ENCODE assay signal across 29 mouse cellular contexts in genomic region chr13:56249593-56250341, GRCm38 (mm10). TPM values are rescaled to one million over a fixed set of nuclear protein-coding genes. Genes with fewer than 3 reads are reported as not detected.
DNase-seq lines count a peak whose midpoint lies in the region; ATAC-seq and TF ChIP-seq lines count a peak whose summit lies in the region.
"Had no signal": no experiment of that assay in that cellular context is flagged by ENCODE, and none has a peak within 500 bp of the region (broad histone marks: within the 10 kb centered on the region; RNA-seq: fewer than 3 reads in every experiment).

No protein-coding gene starts in this region.

- H3K9me3 ChIP-seq in heart, embryonic 11.5 days (replicated peaks; ENCODE audit: control insufficient read depth, low read length), result no peaks in the 10 kb centered on the region
- no peaks in the 10 kb centered on the region for H3K9me3 ChIP-seq in midbrain, embryonic 12.5 days
- no peaks in the 10 kb centered on the region for H3K9me3 ChIP-seq in midbrain, postnatal 0 days (ENCODE audit: low read length)
- 0 out of 2 replicates have a peak, but pooled peaks cover 5% of the 10 kb centered on the region for H3K9me3 ChIP-seq in embryonic facial prominence, embryonic 14.5 days (ENCODE audit: control insufficient read depth, low read length)
- H3K9me3 ChIP-seq: embryonic facial prominence, embryonic 12.5 days; intestine, embryonic 15.5 days; kidney, embryonic 15.5 days had no signal

- ATAC-seq in heart, embryonic 11.5 days (replicated peaks; ENCODE audit: insufficient number of reproducible peaks, low FRiP score, low TSS enrichment), result no peak
- ATAC-seq in midbrain, embryonic 12.5 days (ENCODE audit: low FRiP score, low read depth), result no peak
- ATAC-seq in midbrain, postnatal 0 days (ENCODE audit: low FRiP score), result no peak
- ATAC-seq in embryonic facial prominence, embryonic 14.5 days (ENCODE audit: low read depth), result no peak
- ATAC-seq: intestine, embryonic 15.5 days had no signal

- H3K27ac ChIP-seq in heart, embryonic 11.5 days (ENCODE audit: low read depth, low read length), result no peak overlapping the region
- H3K27ac ChIP-seq in midbrain, embryonic 12.5 days (replicated peaks), result peak overlapping the region; percentile 47
- H3K27ac ChIP-seq in midbrain, postnatal 0 days (ENCODE audit: low read depth, low read length), result no peak overlapping the region
- H3K27ac ChIP-seq in embryonic facial prominence, embryonic 14.5 days (replicated peaks; ENCODE audit: low read depth, low read length), result no peak overlapping the region
- H3K27ac ChIP-seq: embryonic facial prominence, embryonic 12.5 days; heart, adult 2 months; intestine, embryonic 15.5 days; kidney, embryonic 15.5 days; left cerebral cortex, adult 2 months had no signal

- H3K9ac ChIP-seq in heart, embryonic 11.5 days (ENCODE audit: low read depth, low read length), result no peak overlapping the region
- no peak overlapping the region for H3K9ac ChIP-seq in midbrain, embryonic 12.5 days (replicated peaks)
- no peak overlapping the region for H3K9ac ChIP-seq in midbrain, postnatal 0 days (replicated peaks; ENCODE audit: low read length, poor library complexity, severe bottlenecking)
- H3K9ac ChIP-seq in embryonic facial prominence, embryonic 14.5 days (ENCODE audit: low read depth, low read length), result no peak overlapping the region
- H3K9ac ChIP-seq: embryonic facial prominence, embryonic 12.5 days; intestine, embryonic 15.5 days; kidney, embryonic 15.5 days had no signal

- peak; percentile 44 for DNase-seq in heart, adult 11 months
- no peak for DNase-seq in midbrain, postnatal 0 days (ENCODE audit: low spot score)
- peak; percentile 51 for DNase-seq in embryonic facial prominence, embryonic 14.5 days (ENCODE audit: low spot score)
- no peak for DNase-seq in urinary bladder, postnatal 10 days (ENCODE audit: low spot score)
- no peak for DNase-seq in heart, adult 8-10 months (ENCODE audit: low spot score)
- DNase-seq: adrenal gland, postnatal 25 days; cerebellum, adult 11-12 months; cerebellum, postnatal 25 days; gastrocnemius, postnatal 14 days; heart, adult 2 months; kidney, postnatal 4 days; layer of hippocampus, adult 9-11 months; left cerebral cortex, postnatal 4 days; lung, adult 18-20 months; lung, postnatal 14 days; right cerebral cortex, postnatal 4 days; thymus, adult 2 months had no signal

- no peaks in the 10 kb centered on the region for H3K4me1 ChIP-seq in heart, embryonic 11.5 days (ENCODE audit: control insufficient read depth, insufficient read depth, low read length)
- H3K4me1 ChIP-seq in midbrain, embryonic 12.5 days, result peaks cover 48% of the 10 kb centered on the region
- H3K4me1 ChIP-seq in midbrain, postnatal 0 days (ENCODE audit: insufficient read depth, low read length), result no peaks in the 10 kb centered on the region
- H3K4me1 ChIP-seq in embryonic facial prominence, embryonic 14.5 days (ENCODE audit: control insufficient read depth, insufficient read depth, low read length), result 0 out of 2 replicates have a peak, but pooled peaks cover 7% of the 10 kb centered on the region

- 3% methylated on average over 13 of the region's 13 CpGs for WGBS in heart, embryonic 11.5 days (ENCODE audit: insufficient replicate concordance)
- WGBS in midbrain, embryonic 12.5 days, result 1% methylated on average over 13 of the region's 13 CpGs
- WGBS in midbrain, postnatal 0 days, result 5% methylated on average over 13 of the region's 13 CpGs
- WGBS in embryonic facial prominence, embryonic 14.5 days, result 1% methylated on average over 13 of the region's 13 CpGs

- no peak for TF ChIP-seq CTCF in midbrain, postnatal 0 days (IDR thresholded peaks at IDR 0.05)

- H3K27me3 ChIP-seq in heart, embryonic 11.5 days (ENCODE audit: control insufficient read depth, insufficient read depth, low read length), result peaks cover 91% of the 10 kb centered on the region
- H3K27me3 ChIP-seq in midbrain, embryonic 12.5 days, result peaks cover 93% of the 10 kb centered on the region
- H3K27me3 ChIP-seq in midbrain, postnatal 0 days (ENCODE audit: insufficient read depth, low read length), result peaks cover 81% of the 10 kb centered on the region
- peaks cover 91% of the 10 kb centered on the region for H3K27me3 ChIP-seq in embryonic facial prominence, embryonic 14.5 days (replicated peaks; ENCODE audit: control insufficient read depth, insufficient read depth, low read length)

- H3K4me2 ChIP-seq in heart, embryonic 11.5 days, result no peak overlapping the region
- H3K4me2 ChIP-seq in midbrain, embryonic 12.5 days (replicated peaks), result peak overlapping the region; percentile 53
- no peak overlapping the region for H3K4me2 ChIP-seq in midbrain, postnatal 0 days (ENCODE audit: low read depth, low read length, poor library complexity, severe bottlenecking)
- H3K4me2 ChIP-seq in embryonic facial prominence, embryonic 14.5 days (ENCODE audit: low read depth, low read length), result no peak overlapping the region
- H3K4me2 ChIP-seq: embryonic facial prominence, embryonic 12.5 days; intestine, embryonic 15.5 days; kidney, embryonic 15.5 days; liver, embryonic 11.5 days had no signal

- H3K4me3 ChIP-seq in heart, embryonic 11.5 days (ENCODE audit: low read depth, low read length), result no peak overlapping the region
- peak overlapping the region; percentile 40; the same call in 1 of the 2 replicates for H3K4me3 ChIP-seq in midbrain, embryonic 12.5 days
- no peak overlapping the region for H3K4me3 ChIP-seq in midbrain, postnatal 0 days (ENCODE audit: low read depth, low read length)
- no peak overlapping the region for H3K4me3 ChIP-seq in embryonic facial prominence, embryonic 14.5 days (ENCODE audit: low read depth, low read length)
- H3K4me3 ChIP-seq: embryonic facial prominence, embryonic 12.5 days; heart, adult 2 months; intestine, embryonic 15.5 days; kidney, embryonic 15.5 days; left cerebral cortex, adult 2 months had no signal

- no peaks in the 10 kb centered on the region for H3K36me3 ChIP-seq in heart, embryonic 11.5 days (ENCODE audit: control insufficient read depth, insufficient read depth, low read length)
- H3K36me3 ChIP-seq in midbrain, embryonic 12.5 days, result no peaks in the 10 kb centered on the region
- H3K36me3 ChIP-seq in midbrain, postnatal 0 days (ENCODE audit: insufficient read depth, low read length), result no peaks in the 10 kb centered on the region
- no peaks in the 10 kb centered on the region for H3K36me3 ChIP-seq in embryonic facial prominence, embryonic 14.5 days (ENCODE audit: control insufficient read depth, insufficient read depth, low read length)
- H3K36me3 ChIP-seq: embryonic facial prominence, embryonic 12.5 days; G1E; intestine, embryonic 15.5 days; kidney, embryonic 15.5 days had no signal

RNA-seq across cellular contexts. Expression of gene Neurog1, which starts 2.2 kb away (rescaled TPM):
- 0.09 TPM in 1 of 2 replicates, not detected in the other for polyA plus RNA-seq in heart, embryonic 11.5 days (2014; fragmentation: Nextera tagmentation; extraction: Ambion mirVana)
- 38.0 and 38.8 TPM in 2 replicates for polyA plus RNA-seq in midbrain, embryonic 12.5 days (2016; fragmentation: Nextera tagmentation; extraction: Ambion mirVana)
- not detected in 2 replicates for total RNA-seq in midbrain, postnatal 0 days (2014; rRNA removed)
- polyA plus RNA-seq in midbrain, postnatal 0 days (2015; fragmentation: Nextera tagmentation; extraction: Ambion mirVana), result not detected in 2 replicates
- 1.7 and 2.2 TPM in 2 replicates for polyA plus RNA-seq in embryonic facial prominence, embryonic 14.5 days (2014; fragmentation: Nextera tagmentation; extraction: Ambion mirVana)
- not detected for total RNA-seq in heart, adult 8-10 months (2022)
- total RNA-seq: adrenal gland, postnatal 25 days; gastrocnemius, postnatal 14 days; heart, adult 2 months; hematopoietic stem cell, adult 5-6 weeks; left cerebral cortex, adult 2 months; left cerebral cortex, postnatal 4 days; megakaryocyte, adult 5-6 weeks had no signal
- polyA plus RNA-seq: G1E; heart, adult 2 months; heart, embryonic 16.5 days; intestine, embryonic 15.5 days; kidney, embryonic 15.5 days; liver, embryonic 11.5 days; stomach, embryonic 16.5 days had no signal

RNA-seq across cellular contexts. Expression of gene Cxcl14, which starts 46.6 kb away (rescaled TPM):
- 1.7 and 3.2 TPM in 2 replicates for polyA plus RNA-seq in heart, embryonic 11.5 days (2014; fragmentation: Nextera tagmentation; extraction: Ambion mirVana)
- 27.5 and 37.6 TPM in 2 replicates for polyA plus RNA-seq in midbrain, embryonic 12.5 days (2016; fragmentation: Nextera tagmentation; extraction: Ambion mirVana)
- total RNA-seq in midbrain, postnatal 0 days (2014; rRNA removed), result 31.5 and 34.1 TPM in 2 replicates
- 32.7 and 37.0 TPM in 2 replicates for polyA plus RNA-seq in midbrain, postnatal 0 days (2015; fragmentation: Nextera tagmentation; extraction: Ambion mirVana)
- polyA plus RNA-seq in embryonic facial prominence, embryonic 14.5 days (2014; fragmentation: Nextera tagmentation; extraction: Ambion mirVana), result 126 and 202 TPM in 2 replicates
- 10 to 100 TPM in 2 of 4 experiments, 1 to 10 TPM in 2; 4.4 to 10.6 (median 8.5) TPM for total RNA-seq in heart, adult 8-10 months (2022)
- total RNA-seq: G1E had no signal
- polyA plus RNA-seq: G1E had no signal

Comparison
In these comparisons a context has a peak if more than half of its experiments do, and no peak if none do; other contexts are left out.
1. DNase-seq: peak in heart, adult 11 months (single experiment) and embryonic facial prominence, embryonic 14.5 days (single experiment); none in midbrain, postnatal 0 days (single experiment), urinary bladder, postnatal 10 days (single experiment) and heart, adult 8-10 months (single experiment).
2. RNA of gene Neurog1, which starts 2.2 kb away (polyA plus RNA-seq): 38.0 to 38.8 TPM in midbrain, embryonic 12.5 days; 1.7 to 2.2 TPM in embryonic facial prominence, embryonic 14.5 days, 0.09 TPM in heart, embryonic 11.5 days and not detected in midbrain, postnatal 0 days; every median in the first group is over 10 times any median in the second.